Mouse (Mus musculus) c-Kit-positive CD71-positive TER-119-negative erythroid progenitor cells, embryonic 14.5 days (primary cell): ENCODE results near the gene Chst14.

ENCODE experiments used
- DNase-seq: peaks from one replicate; pipeline ENCODE4 v3.0.0-alpha.2; 2013; ENCODE audit warnings: low read depth

The Chst14 gene

GRCm38 (mm10) chr2:118926361-118926997, at the start of gene Chst14:
Chst14 (plus strand) TSS chr2:118926496.
- no peak for DNase-seq

- no peak for DNase-seq
These were observed 45.3 kb upstream of the Chst14 start for GRCm38 (mm10) chr2:118881019-118881418.

- no peak for DNase-seq
These were observed 44.3 kb upstream of the Chst14 start for GRCm38 (mm10) chr2:118881956-118882355.

GRCm38 (mm10) chr2:118882840-118883679, 43.2 kb upstream of the Chst14 start:
- peak; percentile 50 for DNase-seq

GRCm38 (mm10) chr2:118887440-118887839, 38.9 kb upstream of the Chst14 start:
- DNase-seq, result no peak

- peak; percentile 51 for DNase-seq
These were observed 38.3 kb upstream of the Chst14 start for GRCm38 (mm10) chr2:118887845-118888548.

GRCm38 (mm10) chr2:118891173-118891572, 35.1 kb upstream of the Chst14 start:
- no peak for DNase-seq

- no peak for DNase-seq
These were observed 30.0 kb upstream of the Chst14 start for GRCm38 (mm10) chr2:118895990-118896913.

GRCm38 (mm10) chr2:118896914-118897291, 29.4 kb upstream of the Chst14 start:
- no peak for DNase-seq

GRCm38 (mm10) chr2:118897392-118897791, 28.9 kb upstream of the Chst14 start:
- no peak for DNase-seq

- no peak for DNase-seq
These were observed 28.5 kb upstream of the Chst14 start for GRCm38 (mm10) chr2:118897808-118898207.

- DNase-seq, result no peak
These were observed 27.5 kb upstream of the Chst14 start for GRCm38 (mm10) chr2:118898771-118899170.

- no peak for DNase-seq
These were observed 27.0 kb upstream of the Chst14 start for GRCm38 (mm10) chr2:118899306-118899705.

GRCm38 (mm10) chr2:118899981-118900825, 26.1 kb upstream of the Chst14 start, which contains the start of gene Bahd1:
Bahd1 (plus strand) TSS chr2:118900377.
- no peak for DNase-seq

GRCm38 (mm10) chr2:118900826-118901140, 25.5 kb upstream of the Chst14 start:
- no peak for DNase-seq

- DNase-seq, result peak; percentile 89
These were observed 24.9 kb upstream of the Chst14 start for GRCm38 (mm10) chr2:118901175-118902031.

GRCm38 (mm10) chr2:118902051-118903025, 24.0 kb upstream of the Chst14 start:
- DNase-seq, result no peak

- no peak for DNase-seq
These were observed 23.0 kb upstream of the Chst14 start for GRCm38 (mm10) chr2:118903333-118903741.
